Mouse (Mus musculus): ENCODE results near the gene Sptbn1.

The Sptbn1 gene

DNA sequence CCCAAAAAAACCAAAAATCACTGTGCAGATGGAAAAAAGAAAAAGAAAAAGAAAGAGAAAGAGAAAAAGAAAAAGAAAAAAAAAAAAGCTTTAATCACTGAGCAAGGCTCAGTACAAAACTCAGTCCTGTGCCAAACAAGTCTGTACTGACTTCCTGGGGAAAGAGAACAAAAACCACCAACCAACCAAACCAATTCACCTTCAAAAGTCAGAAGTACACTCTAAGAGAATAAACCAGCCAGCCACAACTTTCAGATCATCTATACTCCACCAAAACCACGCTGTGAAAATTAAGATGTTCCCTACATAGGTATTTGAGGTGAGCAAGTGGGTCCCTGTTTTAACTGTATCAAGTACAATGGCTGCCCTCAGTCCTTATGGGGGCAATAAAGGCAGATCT, 141.1 kb downstream of the Sptbn1 start:
- no peak for DNase-seq (ENCODE audit: low spot score)

DNA sequence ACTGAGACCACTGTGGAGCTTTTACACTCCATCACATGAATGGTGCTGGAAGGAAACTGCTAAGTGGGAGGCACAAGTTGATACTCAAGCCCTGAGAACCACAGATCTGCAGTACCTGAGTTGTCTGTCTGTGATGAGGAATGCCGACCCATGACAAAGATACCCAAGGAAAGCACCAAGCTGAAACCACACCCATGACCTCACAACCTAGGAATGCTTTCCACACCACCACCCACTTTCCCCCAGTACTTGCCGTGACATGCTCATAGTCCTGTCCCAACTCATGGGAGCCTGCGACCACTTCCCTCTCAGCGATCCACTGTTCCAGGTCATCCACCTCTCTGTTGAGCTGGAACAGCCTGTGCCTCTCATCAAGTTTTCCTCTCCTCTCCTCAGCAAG, 149.9 kb downstream of the Sptbn1 start:
- no peak for DNase-seq (ENCODE audit: low spot score)

DNA sequence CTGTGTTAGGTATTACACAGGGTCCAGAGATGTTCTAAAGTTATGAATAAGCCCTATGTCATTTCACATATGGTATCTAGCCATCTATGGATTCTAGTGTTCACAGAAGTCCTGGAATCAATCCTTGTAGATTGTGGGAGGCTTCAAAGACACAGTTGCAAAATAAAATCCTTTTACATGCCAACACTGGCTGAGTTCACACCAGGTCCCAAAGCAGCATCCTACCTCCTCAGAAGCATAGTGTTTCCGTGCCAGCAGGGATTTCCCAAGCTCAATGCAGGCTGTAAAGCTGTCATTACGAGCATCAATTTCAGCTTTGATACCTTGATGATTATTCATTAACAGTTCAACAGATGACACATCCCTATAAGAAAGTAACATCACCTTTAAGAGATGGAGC, 154.3 kb downstream of the Sptbn1 start:
- no peak for DNase-seq (ENCODE audit: low spot score)

DNA sequence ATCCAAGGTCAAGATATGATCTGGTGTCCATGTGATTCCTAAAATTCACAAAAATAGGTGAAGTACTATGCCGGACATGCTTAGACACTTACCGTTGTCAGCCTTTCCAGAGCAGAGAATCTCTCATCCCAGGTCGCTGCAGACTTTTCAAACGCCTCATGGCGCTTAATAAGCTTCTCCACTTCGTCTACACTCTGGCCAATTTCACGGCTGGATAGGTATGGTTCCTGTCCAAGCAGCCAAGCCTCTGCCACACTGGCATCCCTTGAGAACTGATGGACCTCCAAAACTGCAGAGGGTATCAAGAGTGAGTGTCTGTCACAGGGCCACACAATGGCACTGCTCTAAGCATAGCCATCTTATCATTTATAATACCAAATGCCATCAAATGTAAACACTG, 157.3 kb downstream of the Sptbn1 start:
- no peak for DNase-seq (ENCODE audit: low spot score)

DNA sequence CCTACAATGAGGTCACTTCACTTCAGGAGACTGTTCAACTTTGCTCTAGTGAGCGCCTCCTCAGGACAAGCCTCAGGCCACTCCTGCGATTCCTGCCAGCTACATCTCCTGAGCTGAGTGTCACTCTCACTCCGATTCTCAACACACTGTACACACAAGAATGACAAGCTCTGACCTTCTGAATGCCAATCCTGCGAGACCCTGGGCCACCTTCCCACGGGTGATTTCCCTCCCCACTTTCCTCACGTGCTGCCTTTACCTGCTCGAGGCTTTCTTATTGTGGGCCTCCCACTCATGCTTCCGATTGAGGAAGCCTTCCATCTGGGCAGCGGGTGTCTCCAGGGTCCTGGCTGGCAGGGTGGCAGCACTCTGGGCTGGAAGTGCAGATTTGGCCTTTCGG, 163.8 kb downstream of the Sptbn1 start:
- DNase-seq (ENCODE audit: low spot score): no peak

DNA sequence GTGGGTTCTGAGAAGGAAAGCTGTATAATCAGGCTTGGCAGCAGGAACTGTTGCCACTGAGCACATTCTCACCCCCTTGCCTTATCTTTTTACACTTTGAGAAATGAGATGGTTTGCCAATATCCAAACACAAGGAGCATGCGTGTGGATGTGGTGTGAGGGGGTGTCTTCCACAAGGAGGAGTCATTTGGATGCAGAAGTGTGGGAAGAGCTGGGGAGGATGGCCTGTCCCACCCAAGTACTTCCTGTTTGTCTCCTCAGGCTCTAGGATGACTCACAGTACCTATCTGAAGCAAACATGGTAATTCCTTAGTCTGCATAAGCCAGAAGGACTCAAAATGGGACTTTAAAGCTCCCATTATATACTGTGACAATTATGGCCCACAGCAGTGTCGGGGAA, 165.4 kb downstream of the Sptbn1 start:
- DNase-seq (ENCODE audit: low spot score): no peak

DNA sequence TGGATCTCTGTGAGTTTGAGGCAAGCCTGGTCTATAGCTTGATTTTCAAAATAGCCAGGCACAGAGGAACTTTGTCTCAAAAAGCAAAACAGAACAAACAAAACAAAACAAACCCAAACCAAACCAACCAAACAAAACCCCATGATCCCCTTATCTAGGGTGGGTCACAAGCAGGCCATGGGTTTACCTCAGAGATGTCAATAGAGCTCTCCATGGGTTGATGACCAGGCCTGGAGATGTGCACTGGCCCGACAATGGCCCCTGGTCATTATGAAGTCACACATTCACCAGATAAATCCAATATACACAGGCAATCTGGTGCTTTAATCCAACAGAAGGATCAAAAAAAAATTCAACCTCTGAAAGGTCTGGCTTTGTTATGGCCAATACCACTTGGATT, 166.2 kb downstream of the Sptbn1 start:
- DNase-seq (ENCODE audit: low spot score): no peak

DNA sequence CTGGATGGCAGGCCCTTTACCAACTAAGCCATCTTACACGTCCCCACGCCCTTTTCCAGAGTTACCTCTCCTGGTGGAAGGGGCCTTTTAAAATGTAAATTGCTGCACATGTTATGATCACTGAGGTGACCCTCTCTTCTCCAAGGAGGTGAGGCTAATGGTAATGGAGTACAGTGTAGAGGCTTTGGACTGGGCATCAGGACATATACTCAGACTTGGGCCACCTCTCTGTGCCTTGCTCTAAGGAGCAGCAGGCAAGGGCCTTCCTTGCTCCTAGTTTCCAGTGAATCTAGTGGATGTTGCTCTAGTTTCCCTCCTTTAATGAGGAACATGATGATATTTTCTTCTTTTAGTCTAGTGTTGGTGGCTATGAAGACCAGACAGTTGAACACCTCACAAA, 166.8 kb downstream of the Sptbn1 start:
- DNase-seq (ENCODE audit: low spot score): no peak

DNA sequence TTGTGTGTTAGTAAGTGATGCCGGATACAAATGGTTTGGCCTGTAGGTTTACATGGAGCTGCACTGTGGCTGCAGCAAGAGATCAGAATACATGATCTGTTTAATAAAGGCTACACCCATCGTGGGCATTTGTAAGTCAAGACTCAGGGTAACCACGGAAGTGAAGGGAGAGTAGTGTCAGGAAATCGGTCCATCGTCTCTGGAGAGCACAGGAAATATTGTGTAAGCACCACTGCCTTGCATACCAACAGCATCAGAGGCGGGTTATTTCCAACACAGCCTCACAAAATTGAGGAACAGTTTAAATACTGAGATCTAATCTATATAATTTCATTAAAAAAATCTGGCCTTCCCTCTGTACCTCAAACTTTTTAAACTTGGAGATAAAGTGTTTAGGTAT, 168.1 kb downstream of the Sptbn1 start:
- DNase-seq (ENCODE audit: low spot score): no peak

DNA sequence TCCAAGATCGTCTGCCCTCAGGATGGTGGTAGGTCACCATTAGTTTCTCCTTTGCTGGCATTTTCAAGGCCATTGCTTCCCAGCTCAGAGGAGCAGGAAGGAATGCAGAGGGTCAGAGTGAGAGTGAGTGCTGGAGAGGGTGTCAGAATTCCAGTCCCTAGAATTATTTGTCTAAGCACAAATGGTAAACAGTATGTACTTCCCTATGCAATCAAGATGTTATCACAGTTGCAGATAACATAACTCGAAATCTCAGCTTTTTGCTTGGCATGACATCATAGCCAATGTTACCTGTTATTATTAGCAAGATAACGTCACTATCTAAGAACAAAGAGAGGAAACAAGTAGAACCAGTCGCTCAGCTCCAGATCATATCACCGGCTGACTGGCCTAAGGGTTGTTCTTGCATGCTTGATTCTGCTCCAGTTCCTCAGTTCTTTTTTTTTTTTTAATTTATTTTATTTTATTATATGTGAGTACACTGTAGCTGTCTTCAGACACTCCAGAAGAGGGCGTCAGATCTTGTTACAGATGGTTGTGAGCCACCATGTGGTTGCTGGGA, 172.7 kb downstream of the Sptbn1 start:
- DNase-seq (ENCODE audit: low spot score): no peak

DNA sequence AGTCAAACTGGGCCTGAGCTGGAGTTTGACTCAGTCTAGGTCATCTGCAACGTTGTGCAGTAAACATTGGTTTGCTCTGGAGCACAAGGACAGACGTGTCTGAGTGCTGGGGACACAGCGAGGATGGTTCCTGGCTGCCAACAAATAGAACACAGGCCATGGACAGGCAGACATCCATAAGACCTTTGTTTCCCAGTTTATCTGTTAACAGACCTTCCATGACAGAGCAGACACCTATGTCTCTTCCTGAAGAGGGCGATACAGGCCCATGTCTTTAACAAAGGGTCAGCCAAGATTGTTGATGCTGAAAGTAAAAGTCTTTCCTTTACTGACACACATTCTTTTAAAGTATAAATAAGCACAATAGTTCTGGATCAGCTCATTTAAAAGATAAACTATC, 176.1 kb downstream of the Sptbn1 start:
- no peak for DNase-seq (ENCODE audit: low spot score)

DNA sequence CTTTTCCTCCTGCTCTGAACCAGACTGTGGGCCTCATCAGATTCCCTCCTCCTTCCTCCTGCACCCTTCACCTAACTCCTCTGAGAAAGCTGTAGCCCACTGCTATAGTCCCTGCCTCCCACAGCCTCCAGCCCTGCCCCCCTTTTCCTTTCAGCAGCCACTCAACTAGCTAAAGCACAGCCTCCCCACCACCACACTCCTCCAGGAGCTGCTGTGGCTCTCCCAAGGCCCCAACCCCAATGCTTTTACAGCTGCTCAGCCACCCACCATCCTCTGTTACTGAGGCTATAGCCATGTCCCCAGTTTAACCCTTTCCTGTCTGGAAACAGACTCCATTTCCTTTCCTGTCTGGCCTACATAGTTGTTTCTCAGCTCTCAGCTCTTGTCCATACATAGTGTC, 182.9 kb downstream of the Sptbn1 start:
- no peak for DNase-seq (ENCODE audit: low spot score)

DNA sequence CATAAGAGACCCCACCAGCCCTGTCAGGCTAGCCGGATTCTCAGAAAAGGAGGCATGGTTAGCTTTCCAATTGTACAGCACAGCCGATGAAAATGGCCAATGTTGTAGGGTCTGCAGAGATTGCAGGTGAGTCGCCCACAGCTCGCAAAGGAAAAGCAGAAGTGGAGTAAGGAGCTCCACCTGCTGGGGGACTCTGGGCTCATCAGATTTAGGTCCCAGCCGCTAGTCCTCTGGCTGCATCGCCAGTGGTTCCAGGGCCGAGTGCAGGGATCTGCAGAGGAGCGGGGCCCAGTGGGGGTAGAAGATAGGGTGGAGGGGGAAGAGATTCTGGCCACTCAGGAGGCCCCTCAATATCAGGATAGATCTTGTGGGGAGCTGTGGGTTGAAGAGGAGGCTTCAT, 210.7 kb downstream of the Sptbn1 start:
- DNase-seq (ENCODE audit: low spot score): no peak

Measured in testis, postnatal 14 days (tissue).